Mouse (Mus musculus): ENCODE results near the gene Igfbp5. TPM values are rescaled to one million over a fixed set of nuclear protein-coding genes. Genes with fewer than 3 reads are reported as not detected.

Igfbp5 gene
- polyA plus RNA-seq, 1 experiment from 2014 or later = 45.9 TPM

GRCm38 (mm10) chr1:72865900-72866299, 8.8 kb downstream of the Igfbp5 start:
- peak overlapping the region; percentile 70 for H3K27ac ChIP-seq
- DNase-seq (ENCODE audit: extremely low spot score, low spot score) = peak; percentile 81
- 27% methylated on average over 6 of the region's 6 CpGs for WGBS

GRCm38 (mm10) chr1:72864272-72864671, 10.4 kb downstream of the Igfbp5 start:
- WGBS = 88% methylated on average over 3 of the region's 3 CpGs
- Histone ChIP-seq H3K36me3 (replicated peaks) (peaks cover 70% of the 10 kb centered on the region), H3K9me3 (no peaks in the 10 kb centered on the region), H3K27ac (no peak overlapping the region), H3K27me3 (ENCODE audit: poor library complexity, severe bottlenecking) (peaks cover 6% of the 10 kb centered on the region; the same call in 1 of the 2 replicates), H3K4me1 (peaks cover 37% of the 10 kb centered on the region), H3K4me3 (no peak overlapping the region)
- DNase-seq (ENCODE audit: extremely low spot score, low spot score) = no peak

More at GRCm38 (mm10) chr1:72865900-72866299, 8.8 kb downstream of the Igfbp5 start:
- H3K36me3 ChIP-seq (replicated peaks) = peaks cover 54% of the 10 kb centered on the region
- peaks cover 53% of the 10 kb centered on the region for H3K4me1 ChIP-seq
- peaks cover 6% of the 10 kb centered on the region; the same call in 1 of the 2 replicates for H3K27me3 ChIP-seq (ENCODE audit: poor library complexity, severe bottlenecking)
- no peaks in the 10 kb centered on the region for H3K9me3 ChIP-seq
- no peak overlapping the region for H3K4me3 ChIP-seq

GRCm38 (mm10) chr1:72863692-72864091, 11.0 kb downstream of the Igfbp5 start:
- peaks cover 74% of the 10 kb centered on the region for H3K36me3 ChIP-seq (replicated peaks)
- no peaks in the 10 kb centered on the region for H3K9me3 ChIP-seq
- 94% methylated on average over 8 of the region's 8 CpGs for WGBS
- H3K27ac ChIP-seq = no peak overlapping the region
- peaks cover 3% of the 10 kb centered on the region; the same call in 1 of the 2 replicates for H3K27me3 ChIP-seq (ENCODE audit: poor library complexity, severe bottlenecking)
- no peak for DNase-seq (ENCODE audit: extremely low spot score, low spot score)
- no peak overlapping the region for H3K4me3 ChIP-seq
- peaks cover 37% of the 10 kb centered on the region for H3K4me1 ChIP-seq

- H3K27me3 ChIP-seq (ENCODE audit: poor library complexity, severe bottlenecking) = no peaks in the 10 kb centered on the region
- peaks cover 30% of the 10 kb centered on the region for H3K4me1 ChIP-seq
- peaks cover 76% of the 10 kb centered on the region for H3K36me3 ChIP-seq (replicated peaks)
- no peak overlapping the region for H3K4me3 ChIP-seq
- WGBS = 93% methylated on average over 21 of the region's 21 CpGs
- DNase-seq (ENCODE audit: extremely low spot score, low spot score) = no peak
- H3K27ac ChIP-seq = no peak overlapping the region
- no peaks in the 10 kb centered on the region for H3K9me3 ChIP-seq
Observed at GRCm38 (mm10) chr1:72862248-72862647, 12.4 kb downstream of the Igfbp5 start.

GRCm38 (mm10) chr1:72861702-72862101, 13.0 kb downstream of the Igfbp5 start:
- H3K9me3 ChIP-seq = no peaks in the 10 kb centered on the region
- WGBS = 89% methylated on average over 2 of the region's 2 CpGs
- peaks cover 74% of the 10 kb centered on the region for H3K36me3 ChIP-seq (replicated peaks)
- H3K27ac ChIP-seq = no peak overlapping the region
- DNase-seq (ENCODE audit: extremely low spot score, low spot score) = no peak
- peaks cover 27% of the 10 kb centered on the region for H3K4me1 ChIP-seq
- no peaks in the 10 kb centered on the region for H3K27me3 ChIP-seq (ENCODE audit: poor library complexity, severe bottlenecking)
- no peak overlapping the region for H3K4me3 ChIP-seq

- H3K27me3 ChIP-seq (ENCODE audit: poor library complexity, severe bottlenecking) = no peaks in the 10 kb centered on the region
- no peak for DNase-seq (ENCODE audit: extremely low spot score, low spot score)
- H3K36me3 ChIP-seq (replicated peaks) = peaks cover 70% of the 10 kb centered on the region
- no peak overlapping the region for H3K27ac ChIP-seq
- WGBS = 89% methylated on average over 2 of the region's 2 CpGs
- peaks cover 15% of the 10 kb centered on the region for H3K4me1 ChIP-seq
- H3K9me3 ChIP-seq = no peaks in the 10 kb centered on the region
- no peak overlapping the region for H3K4me3 ChIP-seq
Observed at GRCm38 (mm10) chr1:72860502-72860901, 14.2 kb downstream of the Igfbp5 start.

GRCm38 (mm10) chr1:72859963-72860362, 14.7 kb downstream of the Igfbp5 start:
- WGBS = 94% methylated on average over 9 of the region's 9 CpGs
- H3K9me3 ChIP-seq = no peaks in the 10 kb centered on the region
- H3K27ac ChIP-seq = no peak overlapping the region
- H3K27me3 ChIP-seq (ENCODE audit: poor library complexity, severe bottlenecking) = no peaks in the 10 kb centered on the region
- peaks cover 11% of the 10 kb centered on the region for H3K4me1 ChIP-seq
- no peak overlapping the region for H3K4me3 ChIP-seq
- H3K36me3 ChIP-seq (replicated peaks) = peaks cover 68% of the 10 kb centered on the region
- DNase-seq (ENCODE audit: extremely low spot score, low spot score) = no peak

- Histone ChIP-seq H3K9me3 (no peaks in the 10 kb centered on the region), H3K36me3 (replicated peaks) (peaks cover 58% of the 10 kb centered on the region), H3K4me3 (no peak overlapping the region), H3K27ac (peak overlapping the region; percentile 61), H3K4me1 (peaks cover 17% of the 10 kb centered on the region), H3K27me3 (ENCODE audit: poor library complexity, severe bottlenecking) (no peaks in the 10 kb centered on the region)
- 65% methylated on average over 5 of the region's 5 CpGs for WGBS
- DNase-seq (ENCODE audit: extremely low spot score, low spot score) = no peak
Observed at GRCm38 (mm10) chr1:72858874-72859273, 15.8 kb downstream of the Igfbp5 start.

- Histone ChIP-seq H3K9me3 (no peaks in the 10 kb centered on the region), H3K4me1 (peaks cover 19% of the 10 kb centered on the region), H3K36me3 (replicated peaks) (peaks cover 58% of the 10 kb centered on the region), H3K27me3 (ENCODE audit: poor library complexity, severe bottlenecking) (no peaks in the 10 kb centered on the region), H3K4me3 (no peak overlapping the region), H3K27ac (peak overlapping the region; percentile 61)
- 89% methylated on average over 9 of the region's 9 CpGs for WGBS
- DNase-seq (ENCODE audit: extremely low spot score, low spot score) = no peak
Observed at GRCm38 (mm10) chr1:72858286-72858685, 16.4 kb downstream of the Igfbp5 start.

- 87% methylated on average over 5 of the region's 5 CpGs for WGBS
- Histone ChIP-seq H3K36me3 (replicated peaks) (peaks cover 58% of the 10 kb centered on the region), H3K27ac (no peak overlapping the region), H3K9me3 (no peaks in the 10 kb centered on the region), H3K4me1 (peaks cover 19% of the 10 kb centered on the region), H3K27me3 (ENCODE audit: poor library complexity, severe bottlenecking) (no peaks in the 10 kb centered on the region), H3K4me3 (no peak overlapping the region)
- DNase-seq (ENCODE audit: extremely low spot score, low spot score) = no peak
Observed at GRCm38 (mm10) chr1:72857631-72858030, 17.1 kb downstream of the Igfbp5 start.

GRCm38 (mm10) chr1:72857142-72857541, 17.5 kb downstream of the Igfbp5 start:
- H3K9me3 ChIP-seq = no peaks in the 10 kb centered on the region
- 87% methylated on average over 7 of the region's 7 CpGs for WGBS
- no peak for DNase-seq (ENCODE audit: extremely low spot score, low spot score)
- H3K27me3 ChIP-seq (ENCODE audit: poor library complexity, severe bottlenecking) = no peaks in the 10 kb centered on the region
- H3K4me3 ChIP-seq = no peak overlapping the region
- H3K36me3 ChIP-seq (replicated peaks) = peaks cover 58% of the 10 kb centered on the region
- H3K4me1 ChIP-seq = peaks cover 19% of the 10 kb centered on the region
- no peak overlapping the region for H3K27ac ChIP-seq

- Histone ChIP-seq H3K36me3 (replicated peaks) (peaks cover 58% of the 10 kb centered on the region), H3K27ac (no peak overlapping the region), H3K9me3 (no peaks in the 10 kb centered on the region), H3K4me1 (peaks cover 19% of the 10 kb centered on the region), H3K4me3 (no peak overlapping the region), H3K27me3 (ENCODE audit: poor library complexity, severe bottlenecking) (no peaks in the 10 kb centered on the region)
- 89% methylated on average over 19 of the region's 19 CpGs for WGBS
- no peak for DNase-seq (ENCODE audit: extremely low spot score, low spot score)
Observed at GRCm38 (mm10) chr1:72856209-72856909, 18.3 kb downstream of the Igfbp5 start.

- DNase-seq (ENCODE audit: extremely low spot score, low spot score) = no peak
- 88% methylated on average over 10 of the region's 10 CpGs for WGBS
- Histone ChIP-seq H3K36me3 (replicated peaks) (peaks cover 58% of the 10 kb centered on the region), H3K4me1 (peaks cover 19% of the 10 kb centered on the region), H3K9me3 (no peaks in the 10 kb centered on the region), H3K27ac (no peak overlapping the region), H3K27me3 (ENCODE audit: poor library complexity, severe bottlenecking) (no peaks in the 10 kb centered on the region), H3K4me3 (no peak overlapping the region)
Observed at GRCm38 (mm10) chr1:72855729-72856128, 19.0 kb downstream of the Igfbp5 start.

Data from forebrain, embryonic 10.5 days (tissue).